Mouse (Mus musculus) G1E (cell line): ENCODE data around the gene Ephb1. TPM values are rescaled to one million over a fixed set of nuclear protein-coding genes. Genes with fewer than 3 reads are reported as not detected.

Experiments
- ATAC-seq: 2 replicates; pipeline ENCODE4 v1.8.0; 2016; ENCODE audit warnings: mild to moderate bottlenecking; ENCODE audit not compliant: insufficient number of reproducible peaks, poor library complexity, low FRiP score, severe bottlenecking; ENCODE audit errors: extremely low read depth
- DNase-seq: peaks from one replicate; pipeline ENCODE4 v3.0.0; 2012; ENCODE audit warnings: low spot score
- H3K27me3 ChIP-seq: 2 replicates; pipeline ENCODE4 v1.6.1; 2012; ENCODE audit warnings: mild to moderate bottlenecking, low read length, inconsistent platforms; ENCODE audit not compliant: insufficient read depth
- H3K36me3 ChIP-seq: replicated peaks from 2 replicates; pipeline ENCODE3; 2012; ENCODE audit warnings: mild to moderate bottlenecking, inconsistent platforms
- H3K4me1 ChIP-seq: 2 replicates; pipeline ENCODE4 v1.6.1; 2012; ENCODE audit warnings: low read depth, low read length, inconsistent platforms, mixed read lengths; ENCODE audit not compliant: insufficient read depth
- H3K4me3 ChIP-seq: 2 replicates; pipeline ENCODE4 v1.5.1; 2012; ENCODE audit warnings: low read depth, mild to moderate bottlenecking, inconsistent platforms, low read length, moderate library complexity, mixed read lengths
- H3K9me3 ChIP-seq: replicated peaks from 2 replicates; pipeline ENCODE4 v1.6.1; 2012; ENCODE audit warnings: inconsistent platforms
- CTCF ChIP-seq: IDR thresholded peaks from 2 replicates; pipeline ENCODE4 v1.5.1; 2012; ENCODE audit warnings: low read depth, low read length, inconsistent platforms, mixed read lengths
- GATA1 ChIP-seq: IDR thresholded peaks from 2 replicates; pipeline ENCODE4 v1.6.1; 2012; ENCODE audit warnings: borderline replicate concordance, low read length, inconsistent platforms, mixed read lengths
- GATA2 ChIP-seq: IDR thresholded peaks from 2 replicates; pipeline ENCODE4 v1.6.1; 2012; ENCODE audit warnings: low read depth, low read length, inconsistent platforms, borderline replicate concordance
- POLR2AphosphoS5 ChIP-seq: IDR thresholded peaks from 2 replicates; pipeline ENCODE4 v1.6.1; 2012; ENCODE audit warnings: low read depth, low read length, inconsistent platforms; ENCODE audit not compliant: insufficient replicate concordance
- TAL1 ChIP-seq: conservative IDR thresholded peaks from 2 replicates; pipeline ENCODE4 v1.6.1; 2012; ENCODE audit warnings: low read depth, low read length, inconsistent platforms, mixed read lengths
- polyA plus RNA-seq: library from polyadenylated mRNA; stranded (reverse); fragments of >175 nt; gene quantifications from 2 replicates; pipeline ENCODE4 v1.2.3, GENCODE M21; 2012
- total RNA-seq, 2 experiments: library from RNA; stranded (forward) in 1 of 2; stranded (reverse) in 1 of 2; fragments of 200-1000 nt in 1 of 2; fragments of >200 nt in 1 of 2; fragmentation: Nextera tagmentation in 1 of 2; gene quantifications; 2 replicates each; pipeline ENCODE4 v1.2.3; 2014 to 2017

The Ephb1 gene
- total and polyA plus RNA-seq, 3 experiments: 0.05 TPM; not detected in 2

- Histone ChIP-seq H3K36me3 (no peaks in the 10 kb centered on the region), H3K4me1 (no peaks in the 10 kb centered on the region), H3K4me3 (no peak overlapping the region), H3K27me3 (no peaks in the 10 kb centered on the region), H3K9me3 (peaks cover 78% of the 10 kb centered on the region)
- TF ChIP-seq GATA1 (no peak), GATA2 (no peak), CTCF (no peak), POLR2AphosphoS5 (no peak), TAL1 (no peak)
- ATAC-seq (no peak), DNase-seq (no peak)
Measured at GRCm38 (mm10) chr9:101940182-101940581, 414.3 kb downstream of the Ephb1 start.

DNA sequence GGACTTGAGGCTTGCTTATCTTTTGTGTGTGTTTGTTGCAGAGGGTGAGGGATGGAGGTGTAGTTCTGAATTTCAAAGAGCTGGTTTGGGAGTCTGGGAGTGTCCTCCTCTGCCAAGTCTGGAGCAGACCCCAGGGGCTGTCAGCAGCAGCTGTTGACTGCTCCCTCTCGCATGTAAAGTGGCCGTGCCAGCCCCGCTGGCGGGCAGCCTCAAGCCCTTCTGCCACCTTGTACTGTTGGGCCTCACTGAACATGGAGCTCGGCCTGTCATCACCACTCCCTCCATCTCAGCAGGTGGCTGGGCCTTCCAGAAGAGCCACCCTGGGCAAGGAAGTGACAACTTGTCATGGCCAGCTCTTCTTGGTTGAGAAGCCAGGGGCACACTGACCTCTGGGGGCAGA, 415.5 kb downstream of the Ephb1 start:
- ATAC-seq: no peak
- no peaks in the 10 kb centered on the region for H3K27me3 ChIP-seq
- H3K9me3 ChIP-seq: peaks cover 82% of the 10 kb centered on the region
- TF ChIP-seq TAL1 (no peak), CTCF (no peak), POLR2AphosphoS5 (no peak), GATA1 (no peak), GATA2 (no peak)
- no peaks in the 10 kb centered on the region for H3K4me1 ChIP-seq
- no peak for DNase-seq
- H3K36me3 ChIP-seq: no peaks in the 10 kb centered on the region
- no peak overlapping the region for H3K4me3 ChIP-seq

- ATAC-seq (no peak), DNase-seq (no peak)
- no peaks in the 10 kb centered on the region for H3K36me3 ChIP-seq
- H3K9me3 ChIP-seq: peaks cover 83% of the 10 kb centered on the region
- no peaks in the 10 kb centered on the region for H3K27me3 ChIP-seq
- TF ChIP-seq TAL1: no peak
- TF ChIP-seq GATA2: no peak
- no peak for TF ChIP-seq CTCF
- no peak for TF ChIP-seq GATA1
- TF ChIP-seq POLR2AphosphoS5: no peak
- no peak overlapping the region for H3K4me3 ChIP-seq
- no peaks in the 10 kb centered on the region for H3K4me1 ChIP-seq
Measured at GRCm38 (mm10) chr9:101938066-101938465, 416.4 kb downstream of the Ephb1 start.

GRCm38 (mm10) chr9:101934887-101935286, 419.6 kb downstream of the Ephb1 start:
- no peaks in the 10 kb centered on the region for H3K4me1 ChIP-seq
- ATAC-seq: no peak
- DNase-seq: no peak
- H3K27me3 ChIP-seq: no peaks in the 10 kb centered on the region
- TF ChIP-seq CTCF (no peak), TAL1 (no peak), POLR2AphosphoS5 (no peak), GATA1 (no peak), GATA2 (no peak)
- no peak overlapping the region for H3K4me3 ChIP-seq
- peaks cover 81% of the 10 kb centered on the region for H3K9me3 ChIP-seq
- H3K36me3 ChIP-seq: no peaks in the 10 kb centered on the region

- peaks cover 76% of the 10 kb centered on the region for H3K9me3 ChIP-seq
- DNase-seq: no peak
- H3K4me3 ChIP-seq: no peak overlapping the region
- no peaks in the 10 kb centered on the region for H3K27me3 ChIP-seq
- TF ChIP-seq POLR2AphosphoS5 (no peak), GATA2 (no peak), CTCF (no peak), GATA1 (no peak), TAL1 (no peak)
- H3K36me3 ChIP-seq: no peaks in the 10 kb centered on the region
- ATAC-seq: no peak
- H3K4me1 ChIP-seq: no peaks in the 10 kb centered on the region
Measured at GRCm38 (mm10) chr9:101933946-101934573, 420.4 kb downstream of the Ephb1 start.

DNA sequence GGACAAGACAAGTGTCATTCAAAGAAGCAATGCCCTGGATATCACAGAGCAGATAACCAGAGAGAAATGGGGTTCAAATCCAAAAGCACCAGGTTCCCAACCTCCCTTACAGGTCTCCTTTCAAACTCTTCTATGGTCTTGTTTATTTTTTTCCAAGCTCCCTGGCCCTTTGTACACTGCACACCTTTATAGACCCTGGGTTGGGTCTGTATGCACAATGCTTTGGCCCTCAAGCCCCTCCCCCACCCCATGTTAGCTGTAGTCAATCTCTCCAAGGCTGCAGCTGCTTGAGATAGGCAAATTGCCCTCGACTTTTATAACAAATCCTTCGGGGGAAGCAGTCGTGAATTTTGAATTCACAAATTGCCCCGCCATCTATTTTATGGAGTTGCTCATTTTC, 429.7 kb downstream of the Ephb1 start:
- ATAC-seq (no peak), DNase-seq (no peak)
- Histone ChIP-seq H3K36me3 (no peaks in the 10 kb centered on the region), H3K4me3 (no peak overlapping the region), H3K9me3 (peaks cover 56% of the 10 kb centered on the region), H3K27me3 (no peaks in the 10 kb centered on the region), H3K4me1 (no peaks in the 10 kb centered on the region)
- TF ChIP-seq CTCF (no peak), POLR2AphosphoS5 (no peak), TAL1 (no peak), GATA2 (no peak), GATA1 (no peak)

- no peaks in the 10 kb centered on the region for H3K4me1 ChIP-seq
- DNase-seq (no peak), ATAC-seq (no peak)
- peaks cover 59% of the 10 kb centered on the region for H3K9me3 ChIP-seq
- no peak for TF ChIP-seq POLR2AphosphoS5
- TF ChIP-seq GATA2: no peak
- TF ChIP-seq GATA1: no peak
- TF ChIP-seq CTCF: no peak
- TF ChIP-seq TAL1: no peak
- no peaks in the 10 kb centered on the region for H3K36me3 ChIP-seq
- no peaks in the 10 kb centered on the region for H3K27me3 ChIP-seq
- H3K4me3 ChIP-seq: no peak overlapping the region
Measured at GRCm38 (mm10) chr9:101922846-101923245, 431.6 kb downstream of the Ephb1 start.
